Mouse (Mus musculus) midbrain, embryonic 10.5 days (tissue): Measurements from ENCODE around the gene Drg1. TPM values are rescaled to one million over a fixed set of nuclear protein-coding genes. Genes with fewer than 3 reads are reported as not detected.

Source experiments
- DNase-seq: peaks from one replicate; pipeline ENCODE4 v3.0.0-alpha.2; 2017; ENCODE audit warnings: low spot score
- H3K27ac ChIP-seq: fragments of 300-500 bp; sonication (generic); replicated peaks from 2 replicates; pipeline ENCODE4 v1.5.1; 2016; ENCODE audit warnings: mild to moderate bottlenecking
- H3K27me3 ChIP-seq: fragments of 300-500 bp; sonication (generic); 2 replicates; pipeline ENCODE4 v1.6.1; 2016; ENCODE audit warnings: low read depth, mild to moderate bottlenecking; ENCODE audit not compliant: poor library complexity, severe bottlenecking
- H3K36me3 ChIP-seq: fragments of 300-500 bp; sonication (generic); 2 replicates; pipeline ENCODE4 v1.6.1; 2016; ENCODE audit warnings: mild to moderate bottlenecking, moderate library complexity
- H3K4me1 ChIP-seq: fragments of 300-500 bp; sonication (generic); 2 replicates; pipeline ENCODE4 v1.6.1; 2016
- H3K4me3 ChIP-seq: fragments of 300-500 bp; sonication (generic); 2 replicates; pipeline ENCODE4 v1.5.1; 2016; ENCODE audit warnings: mild to moderate bottlenecking, moderate library complexity
- H3K9me3 ChIP-seq: fragments of 300-500 bp; sonication (generic); replicated peaks from 2 replicates; pipeline ENCODE4 v1.6.1; 2016; ENCODE audit warnings: mild to moderate bottlenecking
- WGBS: fragments of 180-500 bp; shearing (Covaris S2); methylation state at CpG from one replicate; pipeline ENCODE4 v1.1.7; 2016; 5-methylcytosine and 5-hydroxymethylcytosine counted together
- polyA plus RNA-seq: library from polyadenylated mRNA; unstranded; fragments of >200 nt; fragmentation: Nextera tagmentation; extraction: Ambion mirVana; gene quantifications from 2 replicates; pipeline ENCODE4 v1.2.1, GENCODE M21; 2016

Gene Drg1
- 342 and 344 TPM in 2 replicates for polyA plus RNA-seq

DNA sequence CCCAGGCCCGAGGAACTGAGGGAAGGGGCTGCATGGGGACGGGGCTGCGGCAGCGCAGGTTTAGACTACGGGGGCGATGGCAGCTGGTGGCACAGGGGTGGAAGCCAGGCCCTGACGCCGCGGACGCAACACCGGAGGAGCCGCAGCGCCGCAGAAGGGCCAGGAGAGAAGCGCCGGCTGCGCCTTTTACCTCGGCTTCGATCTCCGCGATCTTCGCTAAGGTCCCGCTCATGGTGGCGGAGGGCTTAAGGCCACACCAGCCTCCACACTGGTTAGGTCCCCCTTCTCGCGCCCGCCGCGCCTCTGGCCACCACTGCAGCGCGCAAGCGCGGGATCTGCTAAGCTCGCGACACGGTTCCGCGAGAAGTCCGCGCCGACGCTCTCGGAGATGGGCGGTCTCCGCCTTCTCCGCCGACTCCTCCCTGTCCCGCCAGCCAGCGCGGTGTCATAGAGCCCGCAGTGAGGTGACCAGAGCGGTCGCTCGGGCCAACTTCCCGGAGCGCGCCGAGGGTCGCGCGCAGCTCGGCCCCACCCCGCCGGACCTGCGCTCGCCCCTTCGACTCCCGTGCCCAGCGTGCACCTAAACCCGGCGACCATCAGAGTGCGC, at the start of gene Drg1:
Drg1 (minus strand) TSS at position 337 of the 607 bp plus-strand sequence.
- DNase-seq = peak; percentile 97
- Histone ChIP-seq H3K27ac (peak within 1 kb of the TSS; percentile 96), H3K36me3 (peaks cover 33% of the 10 kb centered on the region), H3K4me1 (peaks cover 36% of the 10 kb centered on the region), H3K4me3 (peak within 1 kb of the TSS; percentile 79), H3K9me3 (no peaks in the 10 kb centered on the region), H3K27me3 (no peaks in the 10 kb centered on the region)
- WGBS = under 1% methylated on average over 72 of the region's 72 CpGs

DNA sequence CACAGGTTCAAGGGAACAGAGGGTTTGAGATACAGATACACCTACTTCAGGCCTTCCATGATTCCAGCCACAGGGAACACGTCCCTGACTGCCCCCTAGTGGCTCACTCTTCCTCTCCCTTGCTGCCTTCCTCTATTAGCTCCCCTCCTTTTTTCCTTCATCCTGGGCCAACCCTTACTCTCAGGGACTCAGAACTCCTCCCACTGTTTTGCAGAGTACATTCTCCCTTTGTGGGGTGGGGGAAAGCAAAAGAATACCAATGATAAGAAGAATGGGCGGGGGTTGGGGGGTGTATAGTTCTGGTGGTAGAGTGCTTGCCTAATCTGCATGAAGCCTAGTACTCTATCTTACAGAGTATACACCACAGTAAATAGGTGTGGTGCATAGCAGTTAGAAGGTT, 47.9 kb upstream of the Drg1 start:
- Histone ChIP-seq H3K36me3 (peaks cover 78% of the 10 kb centered on the region), H3K9me3 (peaks cover 2% of the 10 kb centered on the region; the same call in 1 of the 2 replicates), H3K4me1 (no peaks in the 10 kb centered on the region), H3K27ac (no peak overlapping the region), H3K4me3 (no peak overlapping the region), H3K27me3 (no peaks in the 10 kb centered on the region)
- DNase-seq = peak; percentile 45
- WGBS = 25% methylated on average over 2 of the region's 2 CpGs

DNA sequence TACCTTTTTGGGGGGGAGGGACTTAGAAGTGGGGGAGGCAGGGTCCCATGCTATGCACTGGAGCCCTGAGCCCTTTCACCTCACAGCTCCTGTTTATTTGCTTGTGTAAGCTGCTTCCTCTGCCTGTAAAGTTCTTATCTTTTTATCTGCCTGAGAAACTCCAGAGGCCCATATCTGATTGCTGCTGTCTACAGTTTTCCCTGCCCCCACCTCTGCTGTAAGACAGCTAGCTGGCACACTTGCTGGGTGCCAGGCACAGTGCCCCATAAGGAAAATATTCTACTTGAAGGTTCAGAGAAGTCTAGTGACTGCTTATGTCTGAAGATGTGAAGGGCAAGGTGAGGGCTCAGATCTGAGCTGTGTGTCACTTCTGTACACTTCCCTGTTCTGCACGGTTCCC, 47.1 kb upstream of the Drg1 start:
- no peak overlapping the region for H3K4me3 ChIP-seq
- H3K27ac ChIP-seq = no peak overlapping the region
- peaks cover 85% of the 10 kb centered on the region for H3K36me3 ChIP-seq
- WGBS = 92% methylated on average over 1 of the region's 1 CpGs
- no peak for DNase-seq
- peaks cover 2% of the 10 kb centered on the region; the same call in 1 of the 2 replicates for H3K9me3 ChIP-seq
- no peaks in the 10 kb centered on the region for H3K4me1 ChIP-seq
- no peaks in the 10 kb centered on the region for H3K27me3 ChIP-seq

DNA sequence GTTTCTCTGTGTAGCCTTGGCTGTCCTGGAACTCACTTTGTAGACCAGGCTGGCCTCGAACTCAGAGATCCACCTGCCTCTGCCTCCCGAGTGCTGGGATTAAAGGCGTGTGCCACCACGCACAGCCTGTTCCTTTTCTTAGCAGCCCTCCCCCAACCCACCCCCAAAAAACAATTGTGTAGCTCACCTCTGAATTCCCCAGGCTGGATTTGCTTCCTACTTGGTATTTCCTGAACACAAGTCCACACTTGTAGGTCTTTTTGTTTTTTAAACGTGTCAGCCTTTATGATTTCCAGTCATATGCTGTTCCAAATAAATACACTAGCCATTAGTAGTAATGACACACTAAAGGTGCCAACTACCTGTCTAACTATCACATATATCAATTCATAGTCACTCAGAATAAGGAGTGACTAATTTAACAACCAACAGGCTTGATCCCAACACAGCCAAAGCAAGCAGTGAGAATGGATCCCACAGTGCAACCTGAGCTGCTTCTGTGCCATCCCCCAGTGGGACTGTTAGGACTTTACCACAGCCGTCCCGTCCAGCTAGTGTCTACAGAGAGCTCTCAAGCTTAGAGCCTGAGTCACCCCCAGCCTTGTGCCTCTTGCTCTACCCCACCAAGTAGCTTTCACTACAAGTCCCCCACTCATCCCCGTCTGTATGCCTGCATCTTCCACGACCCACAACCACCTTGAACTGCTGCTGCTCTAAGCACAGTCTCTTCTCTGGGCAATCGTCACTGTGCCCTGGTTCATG, 45.6 kb upstream of the Drg1 start:
- Histone ChIP-seq H3K4me3 (no peak overlapping the region), H3K36me3 (peaks cover 91% of the 10 kb centered on the region), H3K4me1 (no peaks in the 10 kb centered on the region), H3K9me3 (no peaks in the 10 kb centered on the region; the same call in 1 of the 2 replicates), H3K27ac (no peak overlapping the region), H3K27me3 (no peaks in the 10 kb centered on the region)
- 88% methylated on average over 10 of the region's 10 CpGs for WGBS
- no peak for DNase-seq

DNA sequence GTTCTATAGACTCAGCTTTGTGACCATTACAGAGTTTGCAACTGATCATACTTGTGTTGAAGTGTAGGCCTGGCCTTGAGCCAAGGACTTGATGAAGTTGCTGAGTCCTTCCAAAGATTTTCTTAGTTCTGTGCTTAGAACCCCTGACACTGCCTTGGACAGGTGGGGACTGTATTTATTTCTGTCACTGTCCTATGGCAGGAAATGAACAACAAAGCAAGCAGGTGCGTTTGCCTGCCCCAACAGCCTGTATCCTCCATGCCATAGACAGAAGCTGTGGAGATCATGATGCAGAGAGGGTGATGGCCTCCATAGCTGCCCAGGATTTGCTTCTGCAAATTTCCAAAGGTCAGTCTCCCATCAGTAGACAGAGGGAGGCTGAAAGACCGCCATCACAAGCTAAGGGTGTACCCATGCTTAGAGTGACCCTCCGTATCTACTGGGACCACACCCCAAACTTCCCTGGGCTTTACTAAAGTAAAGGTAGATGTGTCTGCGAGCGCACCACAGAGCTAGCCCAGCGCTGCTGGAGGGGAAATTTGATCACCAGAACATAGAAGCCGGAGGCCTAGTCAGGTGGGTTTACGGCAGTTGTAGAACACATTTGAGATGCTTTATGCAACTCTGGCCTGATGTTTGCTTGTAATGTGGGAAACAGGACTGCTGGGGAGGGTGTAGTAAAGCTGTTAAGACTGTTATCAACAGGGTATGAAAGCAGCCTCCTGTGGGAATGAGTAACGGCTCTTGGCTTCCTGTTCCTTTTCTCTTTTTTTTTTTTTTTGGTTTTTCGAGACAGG, 44.8 kb upstream of the Drg1 start:
- 96% methylated on average over 9 of the region's 10 CpGs for WGBS
- H3K27me3 ChIP-seq = no peaks in the 10 kb centered on the region
- H3K9me3 ChIP-seq = no peaks in the 10 kb centered on the region; the same call in 1 of the 2 replicates
- DNase-seq = no peak
- H3K36me3 ChIP-seq = peaks cover 94% of the 10 kb centered on the region
- no peak overlapping the region for H3K27ac ChIP-seq
- H3K4me3 ChIP-seq = no peak overlapping the region
- no peaks in the 10 kb centered on the region for H3K4me1 ChIP-seq

DNA sequence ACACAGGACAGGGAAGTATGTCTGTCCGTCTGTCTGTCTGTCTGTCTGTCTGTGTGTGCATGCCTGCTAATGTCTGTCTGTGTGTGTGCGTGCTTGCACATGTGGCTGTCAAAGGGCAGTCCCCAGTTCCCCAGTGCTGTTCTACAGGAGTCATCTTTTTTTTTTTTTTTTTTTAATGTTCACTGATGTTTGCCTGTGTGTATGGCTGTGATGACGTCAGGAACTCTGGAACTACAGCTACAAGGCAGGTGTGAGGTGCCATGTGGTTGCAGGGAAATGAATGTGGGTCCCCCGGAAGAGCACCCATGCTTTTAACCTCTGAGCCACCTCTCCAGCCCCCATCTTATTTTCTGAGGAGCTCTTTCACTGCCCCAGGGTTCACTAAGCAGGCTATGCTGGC, 43.7 kb upstream of the Drg1 start:
- Histone ChIP-seq H3K9me3 (no peaks in the 10 kb centered on the region; the same call in 1 of the 2 replicates), H3K36me3 (peaks cover 96% of the 10 kb centered on the region), H3K4me3 (no peak overlapping the region), H3K4me1 (no peaks in the 10 kb centered on the region), H3K27ac (no peak overlapping the region), H3K27me3 (no peaks in the 10 kb centered on the region)
- DNase-seq = no peak
- WGBS = 92% methylated on average over 4 of the region's 4 CpGs

DNA sequence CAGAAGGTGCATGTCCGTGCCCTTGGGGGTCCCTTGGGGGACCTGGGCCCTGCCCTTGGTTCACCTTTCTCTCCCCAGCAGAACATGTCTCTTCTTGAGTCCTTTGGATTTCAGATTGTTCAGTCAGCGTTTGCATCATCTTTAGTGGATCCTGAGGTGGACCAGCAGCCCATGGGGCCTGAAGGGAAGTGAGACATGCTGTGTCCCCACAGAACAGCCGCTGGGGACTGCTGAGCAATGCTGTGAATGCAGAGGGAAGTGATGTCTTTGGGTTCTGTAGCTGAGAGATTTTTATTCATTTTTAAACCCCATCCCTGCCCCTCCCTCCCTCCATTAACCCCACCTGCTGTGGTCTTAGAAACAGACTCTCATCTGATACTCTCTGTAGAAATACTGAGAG, 41.7 kb upstream of the Drg1 start:
- Histone ChIP-seq H3K36me3 (peaks cover 100% of the 10 kb centered on the region), H3K27me3 (no peaks in the 10 kb centered on the region), H3K9me3 (no peaks in the 10 kb centered on the region), H3K27ac (no peak overlapping the region), H3K4me1 (no peaks in the 10 kb centered on the region), H3K4me3 (no peak overlapping the region)
- no peak for DNase-seq
- 95% methylated on average over 3 of the region's 3 CpGs for WGBS

DNA sequence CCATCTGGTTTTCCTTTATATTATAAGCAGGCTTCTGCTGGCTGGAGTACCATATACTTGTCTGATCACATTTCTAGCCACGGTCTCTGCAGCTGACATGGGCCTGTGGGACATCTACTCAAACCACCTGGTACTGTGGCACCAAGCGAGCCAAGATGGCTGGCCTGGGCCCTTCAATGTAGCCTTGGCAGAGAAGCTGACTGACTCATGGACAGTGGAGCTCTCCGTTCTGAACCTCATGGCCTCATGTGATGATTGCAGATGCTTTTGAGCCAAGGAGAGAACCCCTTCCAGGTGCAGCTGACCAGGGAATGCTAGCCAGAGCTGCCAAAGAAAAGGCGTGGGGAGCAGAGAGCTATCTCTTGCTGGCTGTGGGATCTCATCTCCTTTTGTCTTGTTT, 39.6 kb upstream of the Drg1 start:
- Histone ChIP-seq H3K27ac (no peak overlapping the region), H3K9me3 (no peaks in the 10 kb centered on the region), H3K4me1 (no peaks in the 10 kb centered on the region), H3K36me3 (peaks cover 100% of the 10 kb centered on the region), H3K27me3 (no peaks in the 10 kb centered on the region), H3K4me3 (no peak overlapping the region)
- 96% methylated on average over 4 of the region's 4 CpGs for WGBS
- no peak for DNase-seq

DNA sequence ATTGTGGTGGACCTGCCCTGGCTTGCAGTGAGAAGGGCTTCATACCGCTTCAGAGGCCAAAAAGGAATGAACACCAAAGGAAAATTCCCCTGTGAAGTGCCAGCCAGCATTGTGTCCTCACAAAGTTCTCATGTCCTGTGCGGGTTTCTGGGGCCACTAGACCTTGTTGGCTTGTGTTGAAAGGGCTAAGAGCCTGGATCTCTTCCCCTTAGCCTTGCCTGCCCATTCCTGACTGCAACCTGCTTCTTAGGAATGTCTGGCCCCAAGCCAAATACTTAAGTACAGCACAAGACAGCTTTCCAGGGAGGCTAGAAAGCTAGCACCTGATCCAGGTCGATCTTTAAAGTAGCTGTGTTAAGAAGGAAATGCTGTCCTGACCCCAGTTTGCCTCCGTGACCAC, 36.6 kb upstream of the Drg1 start:
- Histone ChIP-seq H3K27me3 (no peaks in the 10 kb centered on the region), H3K9me3 (no peaks in the 10 kb centered on the region), H3K4me3 (no peak overlapping the region), H3K4me1 (no peaks in the 10 kb centered on the region; the same call in 1 of the 2 replicates), H3K27ac (no peak overlapping the region), H3K36me3 (peaks cover 100% of the 10 kb centered on the region)
- no peak for DNase-seq
- 88% methylated on average over 4 of the region's 4 CpGs for WGBS

DNA sequence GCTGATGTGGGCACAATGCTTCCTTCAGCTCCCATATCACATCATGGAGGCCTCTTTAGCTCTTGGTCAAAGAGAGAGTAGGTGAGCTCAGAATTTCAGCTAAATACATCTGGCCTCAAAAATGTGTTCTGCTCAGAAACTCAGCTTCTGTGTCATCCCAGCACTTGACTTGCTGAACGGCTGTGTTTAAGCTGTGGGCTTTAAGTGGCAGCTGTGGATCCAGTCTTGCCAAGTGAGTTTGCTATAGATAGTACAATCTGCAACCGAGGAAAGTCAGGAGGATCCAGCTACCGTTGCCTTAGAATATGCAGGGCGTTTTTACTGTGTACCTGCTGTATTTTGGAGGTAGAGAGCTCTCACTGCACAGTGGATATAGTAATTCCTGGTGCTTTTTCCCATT, 36.2 kb upstream of the Drg1 start:
- no peak for DNase-seq
- Histone ChIP-seq H3K4me1 (peaks cover 3% of the 10 kb centered on the region; the same call in 1 of the 2 replicates), H3K27me3 (no peaks in the 10 kb centered on the region), H3K36me3 (peaks cover 100% of the 10 kb centered on the region), H3K9me3 (no peaks in the 10 kb centered on the region), H3K4me3 (no peak overlapping the region), H3K27ac (no peak overlapping the region)
- 91% methylated on average over 4 of the region's 4 CpGs for WGBS

DNA sequence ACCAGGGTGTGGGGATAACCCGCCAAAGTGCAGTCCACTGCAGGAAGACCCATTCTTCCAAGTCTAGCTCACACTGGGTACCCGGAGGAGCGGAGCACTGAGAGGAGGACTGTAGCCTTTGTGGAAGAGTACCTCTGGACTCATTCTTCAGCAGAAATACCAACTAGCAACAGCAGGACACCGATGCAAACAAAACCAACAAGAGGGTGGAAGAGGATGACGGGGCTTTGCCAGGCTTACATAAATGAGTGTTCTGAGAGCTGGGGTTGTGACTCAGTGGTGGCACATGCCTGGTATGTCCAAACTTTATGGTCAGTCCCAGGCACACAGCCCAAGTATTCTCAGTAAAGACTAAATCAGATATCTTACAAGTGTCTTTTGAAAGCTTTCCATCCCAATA, 34.9 kb upstream of the Drg1 start:
- Histone ChIP-seq H3K4me1 (peaks cover 14% of the 10 kb centered on the region), H3K36me3 (peaks cover 100% of the 10 kb centered on the region), H3K27ac (no peak overlapping the region), H3K4me3 (no peak overlapping the region), H3K9me3 (no peaks in the 10 kb centered on the region), H3K27me3 (no peaks in the 10 kb centered on the region)
- 97% methylated on average over 5 of the region's 5 CpGs for WGBS
- no peak for DNase-seq

DNA sequence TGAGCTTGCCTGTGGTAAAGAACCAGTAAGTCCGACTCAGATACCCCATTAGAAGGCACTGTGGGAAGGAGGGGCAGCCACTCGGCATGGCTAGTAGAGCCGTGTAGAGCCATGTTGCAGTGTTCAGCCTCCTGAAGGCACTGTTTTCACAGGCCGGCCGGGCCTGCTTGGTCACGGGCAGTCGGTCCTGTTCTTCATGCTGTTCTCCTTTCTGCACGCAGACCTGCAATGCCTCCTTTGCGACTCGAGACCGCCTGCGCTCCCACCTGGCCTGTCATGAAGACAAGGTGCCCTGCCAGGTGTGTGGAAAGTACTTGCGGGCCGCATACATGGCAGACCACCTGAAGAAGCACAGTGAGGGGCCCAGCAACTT, 32.6 kb upstream of the Drg1 start:
- H3K36me3 ChIP-seq = peaks cover 100% of the 10 kb centered on the region
- H3K4me1 ChIP-seq = peaks cover 37% of the 10 kb centered on the region

More for the DNA sequence above, 32.6 kb upstream of the Drg1 start:
- 94% methylated on average over 14 of the region's 14 CpGs for WGBS
- no peak for DNase-seq
- Histone ChIP-seq H3K27ac (no peak overlapping the region), H3K4me3 (no peak overlapping the region), H3K9me3 (no peaks in the 10 kb centered on the region), H3K27me3 (no peaks in the 10 kb centered on the region)
